Mouse (Mus musculus) liver, embryonic 14.5 days (tissue): ENCODE results near the gene Synj2. TPM values are rescaled to one million over a fixed set of nuclear protein-coding genes. Genes with fewer than 3 reads are reported as not detected.

Source experiments
- ATAC-seq: fragments of 200-750 bp; cut with Nextera tagmentation; 2 replicates; pipeline ENCODE4 v1.8.0; 2017; ENCODE audit warnings: moderate number of reproducible peaks, mild to moderate bottlenecking, moderate library complexity; ENCODE audit not compliant: insufficient read depth
- DNase-seq, 3 experiments: peaks; one replicate each; pipeline ENCODE4 v3.0.0-alpha.2; 2012 to 2013; ENCODE audit warnings: low read depth in 3 of 3, low spot score in 3 of 3
- H3K27ac ChIP-seq: fragments of 300-500 bp; sonication (generic); 2 replicates; pipeline ENCODE4 v1.5.1; 2014; ENCODE audit warnings: moderate library complexity, mild to moderate bottlenecking, control low read depth, inconsistent platforms
- H3K27me3 ChIP-seq: fragments of 300-500 bp; sonication (generic); 2 replicates; pipeline ENCODE4 v1.6.1; 2014; ENCODE audit warnings: mild to moderate bottlenecking, low read length, moderate library complexity; ENCODE audit not compliant: control insufficient read depth, insufficient read depth
- H3K36me3 ChIP-seq: fragments of 300-500 bp; sonication (generic); replicated peaks from 2 replicates; pipeline ENCODE4 v1.6.1; 2014; ENCODE audit warnings: low read depth; ENCODE audit not compliant: control insufficient read depth, insufficient read depth
- H3K4me1 ChIP-seq, 2 experiments: fragments of 200-500 bp in 1 of 2; fragments of 300-500 bp in 1 of 2; sonication (generic) in 1 of 2; replicated peaks; 2 replicates each; pipeline ENCODE4 v1.6.1; 2012 to 2014; ENCODE audit warnings: antibody characterized with exemption in 1 of 2, inconsistent platforms in 1 of 2, low read length in 1 of 2; ENCODE audit not compliant: control insufficient read depth in 2 of 2, insufficient read depth in 2 of 2
- H3K4me2 ChIP-seq: fragments of 300-500 bp; sonication (generic); 2 replicates; pipeline ENCODE4 v1.6.1; 2014; ENCODE audit warnings: low read depth, mild to moderate bottlenecking, control low read depth, moderate library complexity
- H3K4me3 ChIP-seq, 2 experiments: fragments of 200-500 bp in 1 of 2; fragments of 300-500 bp in 1 of 2; sonication (generic) in 1 of 2; 2 replicates each; pipeline ENCODE4 v1.5.1; 2012 to 2014; ENCODE audit warnings: low read depth in 2 of 2, low read length in 2 of 2, mild to moderate bottlenecking in 2 of 2, control low read depth in 1 of 2, inconsistent platforms in 1 of 2, moderate library complexity in 1 of 2; ENCODE audit not compliant: insufficient read depth in 1 of 2
- H3K9ac ChIP-seq: fragments of 300-500 bp; sonication (generic); replicated peaks from 2 replicates; pipeline ENCODE4 v1.6.1; 2014; ENCODE audit warnings: mild to moderate bottlenecking, control low read depth, moderate library complexity
- H3K9me3 ChIP-seq: fragments of 300-500 bp; sonication (generic); 2 replicates; pipeline ENCODE4 v1.6.1; 2016; ENCODE audit warnings: low read length, mixed read lengths; ENCODE audit not compliant: control insufficient read depth
- CTCF ChIP-seq: IDR thresholded peaks from 2 replicates; pipeline ENCODE4 v1.5.1; 2016; ENCODE audit warnings: antibody characterized with exemption, low read depth, control low read depth
- EP300 ChIP-seq: IDR thresholded peaks from 2 replicates; pipeline ENCODE4 v1.6.1; 2016; ENCODE audit warnings: antibody characterized with exemption, low read depth
- WGBS: fragments of 180-500 bp; shearing (Covaris S2); extraction: QIAGEN DNeasy Blood & Tissue Kit; methylation state at CpG from one replicate; pipeline ENCODE4 v1.1.7; 2014; ENCODE audit not compliant: insufficient replicate concordance; 5-methylcytosine and 5-hydroxymethylcytosine counted together
- polyA plus RNA-seq, 2 experiments: library from polyadenylated mRNA; depleted of rRNA in 1 of 2; stranded (reverse) in 1 of 2; unstranded in 1 of 2; fragments of >200 nt; fragmentation: Nextera tagmentation in 1 of 2; extraction: Ambion mirVana in 1 of 2; gene quantifications; 2 replicates each; pipeline versions ENCODE4 v1.2.1 to v1.2.3; 2012 to 2014

Synj2 gene
- polyA plus RNA-seq, 2 experiments, result 1.6 to 1.9 TPM

DNA sequence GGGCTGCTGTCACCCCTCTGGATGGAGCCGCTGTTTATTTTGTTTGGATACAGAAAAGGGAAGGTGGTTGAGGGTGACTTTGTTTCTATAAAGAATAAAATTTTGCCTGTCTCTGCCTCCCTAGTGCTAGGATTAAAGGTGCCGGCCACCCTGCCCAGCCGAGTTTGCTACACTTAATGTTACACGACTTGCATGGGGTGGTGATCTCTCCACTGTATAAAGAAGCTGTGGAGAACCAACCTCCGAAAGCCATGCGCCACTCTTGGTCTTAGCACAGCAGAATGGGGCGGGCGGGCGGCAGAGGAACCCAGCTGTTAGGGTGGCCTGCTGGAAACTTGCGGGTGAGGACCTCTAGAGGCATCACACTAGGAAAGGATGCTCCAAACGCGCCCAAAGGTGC lies 1.2 kb upstream of the Synj2 start:
- no peaks in the 10 kb centered on the region for H3K9me3 ChIP-seq
- no peak overlapping the region for H3K27ac ChIP-seq
- H3K4me2 ChIP-seq, result no peak overlapping the region
- ATAC-seq (no peak), DNase-seq (no peak)
- peaks cover 0 to 11% of the 10 kb centered on the region in 2 experiments; a peak in 2 of 4 replicates for H3K4me1 ChIP-seq
- H3K36me3 ChIP-seq, result no peaks in the 10 kb centered on the region
- no peak for TF ChIP-seq EP300
- TF ChIP-seq CTCF, result no peak
- no peak overlapping the region for H3K4me3 ChIP-seq
- 62% methylated on average over 12 of the region's 12 CpGs for WGBS
- no peak overlapping the region for H3K9ac ChIP-seq
- peaks cover 15% of the 10 kb centered on the region for H3K27me3 ChIP-seq

DNA sequence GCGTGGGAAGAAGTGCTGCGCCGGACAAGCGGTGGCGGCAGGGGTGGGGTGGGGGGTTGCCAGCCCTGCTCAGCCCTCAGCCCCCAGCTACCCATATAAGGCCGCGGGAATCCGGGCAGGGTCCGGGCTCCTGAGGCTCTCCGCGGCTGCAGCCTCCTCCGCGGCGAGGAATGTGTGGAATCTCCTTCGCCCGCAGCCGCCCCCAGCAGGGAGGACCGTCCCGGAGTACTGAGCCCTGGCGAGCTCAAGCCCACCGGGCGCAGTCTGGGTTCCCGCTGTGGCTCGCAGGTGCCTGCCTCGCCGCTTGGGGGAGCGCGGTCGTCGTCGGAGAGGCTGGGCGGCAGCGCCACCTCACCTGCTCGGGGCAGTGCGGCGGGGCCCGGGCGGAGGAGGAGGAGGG lies 288 bp upstream of the Synj2 start:
- no peaks in the 10 kb centered on the region for H3K36me3 ChIP-seq
- H3K27me3 ChIP-seq, result peaks cover 15% of the 10 kb centered on the region
- no peak overlapping the region for H3K27ac ChIP-seq
- peak overlapping the region; percentile 60 for H3K4me2 ChIP-seq
- WGBS, result 2% methylated on average over 31 of the region's 38 CpGs
- ATAC-seq (peak; percentile 78), DNase-seq (peak in 2 of 3 experiments; percentile 24 to 32)
- peaks cover 0 to 7% of the 10 kb centered on the region in 2 experiments; a peak in 2 of 4 replicates for H3K4me1 ChIP-seq
- TF ChIP-seq EP300 (no peak), CTCF (peak; percentile 70)
- H3K9me3 ChIP-seq, result no peaks in the 10 kb centered on the region
- H3K4me3 ChIP-seq, result peak overlapping the region; percentile 16 to 27
- H3K9ac ChIP-seq, result peak overlapping the region; percentile 31; the same call in 1 of the 2 replicates

DNA sequence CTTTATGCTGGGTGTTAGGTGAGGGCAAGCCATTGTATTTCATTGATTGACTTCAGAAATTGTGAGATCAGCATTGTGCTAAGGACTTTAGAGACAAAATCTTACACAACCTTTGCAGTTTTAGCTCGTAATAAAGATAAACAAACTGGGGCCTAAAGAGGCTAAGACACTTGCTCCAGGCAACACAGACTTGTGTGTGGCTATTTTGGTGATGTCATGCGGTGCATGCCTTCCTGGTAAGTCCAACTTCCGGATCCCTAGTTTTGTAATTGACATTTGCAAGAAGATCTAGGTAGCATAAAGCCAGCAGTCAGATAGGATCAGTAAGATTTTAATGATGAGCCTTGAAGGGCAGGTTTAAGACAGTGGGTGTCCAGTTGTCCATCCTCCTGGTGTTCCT lies 1.1 kb downstream of the Synj2 start:
- Histone ChIP-seq H3K9ac (no peak overlapping the region), H3K4me1 (peaks cover 0 to 6% of the 10 kb centered on the region in 2 experiments; a peak in 2 of 4 replicates), H3K4me3 (peak overlapping the region; percentile 68 to 70; a peak in 3 of 4 replicates), H3K36me3 (no peaks in the 10 kb centered on the region), H3K9me3 (no peaks in the 10 kb centered on the region), H3K27ac (no peak overlapping the region), H3K27me3 (peaks cover 15% of the 10 kb centered on the region), H3K4me2 (peak overlapping the region; percentile 74)
- ATAC-seq (no peak), DNase-seq (no peak)
- no peak for TF ChIP-seq CTCF
- TF ChIP-seq EP300, result no peak
- 59% methylated on average over 3 of the region's 3 CpGs for WGBS

DNA sequence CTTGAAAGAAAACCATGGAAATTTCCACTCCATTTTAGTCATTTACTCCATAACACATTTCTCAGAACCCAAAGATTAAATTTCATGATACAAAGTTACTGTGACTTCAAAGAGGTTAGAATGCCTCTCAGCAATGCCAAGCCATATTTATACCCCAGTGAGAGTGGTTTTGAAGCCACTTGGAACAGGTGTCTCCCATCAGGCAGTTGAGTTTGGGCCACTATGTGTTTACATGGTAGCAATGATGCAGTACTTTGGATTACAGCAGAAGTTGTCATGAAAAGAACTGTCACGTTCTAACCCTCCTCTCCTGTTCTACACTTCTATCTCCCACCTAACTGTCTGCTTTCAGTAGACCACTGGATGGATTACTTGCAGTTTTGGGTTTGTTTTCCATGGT lies 2.0 kb downstream of the Synj2 start:
- no peak for DNase-seq
- Histone ChIP-seq H3K36me3 (no peaks in the 10 kb centered on the region), H3K4me3 (no peak overlapping the region), H3K4me1 (peaks cover 0 to 6% of the 10 kb centered on the region in 2 experiments; a peak in 2 of 4 replicates), H3K9me3 (no peaks in the 10 kb centered on the region), H3K4me2 (no peak overlapping the region), H3K27me3 (peaks cover 15% of the 10 kb centered on the region), H3K9ac (no peak overlapping the region), H3K27ac (no peak overlapping the region)
- 54% methylated on average over 1 of the region's 1 CpGs for WGBS
- ATAC-seq, result no peak
- TF ChIP-seq EP300, result no peak
- TF ChIP-seq CTCF, result no peak

DNA sequence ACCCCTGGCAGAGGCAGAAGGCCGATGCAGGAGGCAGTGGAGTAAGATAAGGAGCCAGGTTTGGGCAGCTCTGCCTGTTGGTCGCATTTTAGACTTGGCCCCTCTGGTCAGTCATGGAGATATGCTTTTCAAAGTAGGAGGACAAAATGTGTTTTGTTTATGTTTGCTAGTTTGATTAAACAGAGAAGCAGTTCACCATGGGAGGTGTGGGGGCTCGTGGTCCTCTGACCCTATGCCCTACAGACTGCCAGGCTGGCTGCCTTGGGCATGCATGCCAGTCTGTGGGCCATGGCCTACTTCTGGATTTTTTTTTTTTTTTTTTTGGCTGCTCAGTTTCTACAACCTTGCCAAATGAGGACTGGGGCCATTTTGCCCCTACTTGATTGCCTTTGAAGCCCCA lies 6.0 kb downstream of the Synj2 start:
- Histone ChIP-seq H3K4me1 (peaks cover 0 to 4% of the 10 kb centered on the region in 2 experiments; a peak in 2 of 4 replicates), H3K27me3 (no peaks in the 10 kb centered on the region), H3K27ac (no peak overlapping the region), H3K9ac (no peak overlapping the region), H3K4me2 (no peak overlapping the region), H3K4me3 (no peak overlapping the region), H3K9me3 (no peaks in the 10 kb centered on the region), H3K36me3 (no peaks in the 10 kb centered on the region)
- TF ChIP-seq EP300 (no peak), CTCF (no peak)
- WGBS, result 42% methylated on average over 3 of the region's 3 CpGs
- DNase-seq, result no peak
- ATAC-seq, result no peak
